Comparison of ENCODE assay signal across 21 mouse cellular contexts in the genomic region with DNA sequence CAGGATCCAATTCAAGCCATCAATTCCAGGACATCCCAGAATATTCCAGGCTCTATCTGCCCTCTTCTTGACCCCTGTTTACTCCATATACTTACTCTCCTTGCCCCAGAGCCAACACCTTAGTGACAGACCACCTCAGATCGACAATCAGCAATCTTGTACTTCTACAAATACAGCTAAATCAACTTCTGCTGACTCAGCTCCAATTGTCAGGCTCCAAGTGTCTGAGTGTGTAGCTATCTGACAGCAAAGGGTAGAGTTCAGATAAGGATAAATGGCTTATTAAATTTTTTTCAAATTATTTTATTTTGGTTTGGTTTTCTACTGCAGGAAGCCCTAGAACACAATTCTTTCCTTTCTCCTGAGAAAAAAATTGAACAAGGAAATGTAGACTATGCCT. TPM values are rescaled to one million over a fixed set of nuclear protein-coding genes. Genes with fewer than 3 reads are reported as not detected.
"Had no signal": no experiment of that assay in that cellular context is flagged by ENCODE, and none has a peak within 500 bp of the region (broad histone marks: within the 10 kb centered on the region; RNA-seq: fewer than 3 reads in every experiment).

No protein-coding gene starts in this region.

- DNase-seq: retina, postnatal 1 day; right cerebral cortex, adult 18-20 months; right cerebral cortex, postnatal 14 days; right cerebral cortex, postnatal 25 days; right cerebral cortex, postnatal 4 days; spleen, adult 18-20 months; thymus, adult 18-20 months; thymus, adult 2 months; thymus, postnatal 14 days; thymus, postnatal 25 days; thymus, postnatal 36 days; thymus, postnatal 4 days had no signal

- H3K27me3 ChIP-seq: neural tube, embryonic 12.5 days; neural tube, embryonic 13.5 days; neural tube, embryonic 15.5 days; stomach, embryonic 15.5 days had no signal

- H3K9ac ChIP-seq: neural tube, embryonic 12.5 days; neural tube, embryonic 13.5 days; neural tube, embryonic 15.5 days; stomach, embryonic 15.5 days had no signal

- H3K27ac ChIP-seq: neural tube, embryonic 12.5 days; neural tube, embryonic 13.5 days; neural tube, embryonic 15.5 days; stomach, embryonic 15.5 days; stomach, postnatal 0 days had no signal

- H3K4me3 ChIP-seq: neural tube, embryonic 12.5 days; neural tube, embryonic 13.5 days; neural tube, embryonic 15.5 days; stomach, embryonic 15.5 days had no signal

- H3K4me2 ChIP-seq: neural tube, embryonic 12.5 days; neural tube, embryonic 13.5 days; neural tube, embryonic 15.5 days; stomach, embryonic 15.5 days had no signal

- H3K4me1 ChIP-seq: neural tube, embryonic 12.5 days; neural tube, embryonic 13.5 days; neural tube, embryonic 15.5 days; stomach, embryonic 15.5 days had no signal

- H3K36me3 ChIP-seq: neural tube, embryonic 12.5 days; neural tube, embryonic 13.5 days; neural tube, embryonic 15.5 days; stomach, embryonic 15.5 days had no signal

- H3K9me3 ChIP-seq: neural tube, embryonic 12.5 days; neural tube, embryonic 13.5 days; neural tube, embryonic 15.5 days; stomach, embryonic 15.5 days had no signal

RNA-seq across cellular contexts. Expression of a gene that starts 29.6 kb away (rescaled TPM):
- total RNA-seq: neutrophil, adult 5-6 weeks had no signal
- polyA plus RNA-seq: neural tube, embryonic 11.5 days; neural tube, embryonic 12.5 days; neural tube, embryonic 14.5 days had no signal

RNA-seq across cellular contexts. Expression of a gene that starts 38.3 kb away (rescaled TPM):
- total RNA-seq: neutrophil, adult 5-6 weeks had no signal
- polyA plus RNA-seq: spleen, adult 2 months had no signal
